Mouse (Mus musculus) midbrain, embryonic 15.5 days (tissue): ENCODE results near the gene Gm49342. TPM values are rescaled to one million over a fixed set of nuclear protein-coding genes. Genes with fewer than 3 reads are reported as not detected.
"Not testable (repeated sequence)": the region's sequence is repeated elsewhere in the genome, so short reads cannot be mapped to it uniquely, and the experiment has no call there.

Experiments
- ATAC-seq: fragments of 200-750 bp; cut with Nextera tagmentation; replicated peaks from 2 replicates; pipeline ENCODE4 v1.8.0; 2017; ENCODE audit warnings: moderate TSS enrichment
- H3K27ac ChIP-seq: fragments of 300-500 bp; sonication (generic); 2 replicates; pipeline ENCODE4 v1.5.1; 2015; ENCODE audit warnings: mild to moderate bottlenecking, inconsistent platforms
- H3K27me3 ChIP-seq: fragments of 300-500 bp; sonication (generic); replicated peaks from 2 replicates; pipeline ENCODE4 v1.6.1; 2015; ENCODE audit warnings: inconsistent platforms
- H3K36me3 ChIP-seq: fragments of 300-500 bp; sonication (generic); replicated peaks from 2 replicates; pipeline ENCODE4 v1.6.1; 2015; ENCODE audit warnings: inconsistent platforms
- H3K4me1 ChIP-seq: fragments of 300-500 bp; sonication (generic); 2 replicates; pipeline ENCODE4 v1.6.1; 2015; ENCODE audit warnings: inconsistent platforms
- H3K4me2 ChIP-seq: fragments of 300-500 bp; sonication (generic); 2 replicates; pipeline ENCODE4 v1.6.1; 2015; ENCODE audit warnings: inconsistent platforms, mild to moderate bottlenecking, moderate library complexity
- H3K4me3 ChIP-seq: fragments of 300-500 bp; sonication (generic); 2 replicates; pipeline ENCODE4 v1.5.1; 2015; ENCODE audit warnings: mild to moderate bottlenecking, inconsistent platforms
- H3K9ac ChIP-seq: fragments of 300-500 bp; sonication (generic); 2 replicates; pipeline ENCODE4 v1.6.1; 2015; ENCODE audit warnings: mild to moderate bottlenecking, inconsistent platforms
- H3K9me3 ChIP-seq: fragments of 300-500 bp; sonication (generic); 2 replicates; pipeline ENCODE4 v1.6.1; 2016; ENCODE audit warnings: inconsistent platforms
- WGBS: fragments of 180-500 bp; shearing (Covaris S2); methylation state at CpG from one replicate; pipeline ENCODE4 v1.1.7; 2015; ENCODE audit warnings: mixed read lengths; 5-methylcytosine and 5-hydroxymethylcytosine counted together
- polyA plus RNA-seq: library from polyadenylated mRNA; unstranded; fragments of >200 nt; fragmentation: Nextera tagmentation; extraction: Ambion mirVana; gene quantifications from 2 replicates; pipeline ENCODE4 v1.2.1, GENCODE M21; 2015

The Gm49342 gene
- polyA plus RNA-seq, 1 experiment from 2014 or later: not detected

- H3K27me3 ChIP-seq, H3K27ac ChIP-seq, H3K9me3 ChIP-seq, ATAC-seq: not testable (repeated sequence)
- Histone ChIP-seq H3K4me3 (peak overlapping the region; percentile 64), H3K36me3 (peaks cover 17% of the 10 kb centered on the region), H3K4me2 (peak overlapping the region; percentile 76), H3K4me1 (peaks cover 30% of the 10 kb centered on the region), H3K9ac (peak overlapping the region; percentile 53; the same call in 1 of the 2 replicates)
- WGBS: 86% methylated on average over 1 of the region's 1 CpGs
Observed at GRCm38 (mm10) chr14:50923437-50923836, 20.9 kb upstream of the Gm49342 start.

GRCm38 (mm10) chr14:50924281-50925064 lies 19.8 kb upstream of the Gm49342 start, which contains the start of the genes Osgep and Apex1:
Osgep (minus strand) TSS chr14:50924893.
Apex1 (plus strand) TSS chr14:50924968.
- ATAC-seq: peak; percentile 97
- Histone ChIP-seq H3K4me2 (peak within 1 kb of the TSS; percentile 76), H3K27me3 (no peaks in the 10 kb centered on the region), H3K27ac (peak within 1 kb of the TSS; percentile 87), H3K9ac (peak within 1 kb of the TSS; percentile 62), H3K4me1 (peaks cover 35% of the 10 kb centered on the region), H3K4me3 (peak within 1 kb of the TSS; percentile 64), H3K36me3 (peaks cover 19% of the 10 kb centered on the region), H3K9me3 (no peaks in the 10 kb centered on the region)
- WGBS: under 1% methylated on average over 57 of the region's 57 CpGs

DNA sequence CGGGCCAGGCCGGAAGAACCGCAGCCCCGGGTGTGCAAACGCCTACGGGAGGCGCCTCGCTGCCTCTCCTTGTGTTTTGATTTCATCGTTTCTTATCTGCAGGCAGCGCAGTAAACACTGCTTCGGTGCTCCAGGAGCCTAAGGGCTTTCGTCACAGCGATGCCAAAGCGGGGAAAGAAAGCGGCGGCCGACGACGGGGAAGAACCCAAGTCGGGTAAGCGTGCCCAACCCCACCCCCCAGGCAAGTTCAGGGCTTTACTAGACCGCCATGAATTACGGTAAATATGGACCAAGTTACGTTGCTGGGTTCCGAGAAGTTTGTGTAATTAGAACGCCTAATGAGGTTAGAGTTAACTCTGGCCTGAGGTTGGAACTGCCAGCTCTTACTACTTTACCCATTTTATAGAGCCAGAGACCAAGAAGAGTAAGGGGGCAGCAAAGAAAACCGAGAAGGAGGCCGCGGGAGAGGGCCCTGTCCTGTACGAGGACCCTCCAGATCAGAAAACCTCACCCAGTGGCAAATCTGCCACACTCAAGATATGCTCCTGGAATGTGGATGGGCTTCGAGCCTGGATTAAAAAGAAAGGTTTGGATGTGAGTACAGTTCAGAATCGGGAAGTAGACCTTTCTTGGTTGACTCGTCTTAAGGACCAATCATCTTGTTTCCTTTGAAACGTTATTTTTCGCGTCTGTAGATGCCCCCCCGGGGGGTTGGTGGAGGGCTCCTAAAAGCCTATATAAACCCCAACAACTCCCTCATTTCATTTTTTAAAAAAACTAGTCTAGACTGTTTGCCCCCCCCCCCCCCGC lies 19.0 kb upstream of the Gm49342 start:
- H3K4me1 ChIP-seq: peaks cover 43% of the 10 kb centered on the region
- H3K9ac ChIP-seq: peak overlapping the region; percentile 62
- WGBS: under 1% methylated on average over 38 of the region's 38 CpGs
- H3K9me3 ChIP-seq: no peaks in the 10 kb centered on the region
- peak overlapping the region; percentile 87 for H3K27ac ChIP-seq
- peak overlapping the region; percentile 76 for H3K4me2 ChIP-seq
- no peaks in the 10 kb centered on the region for H3K27me3 ChIP-seq
- H3K4me3 ChIP-seq: peak overlapping the region; percentile 64
- peak; percentile 48 for ATAC-seq
- peaks cover 19% of the 10 kb centered on the region for H3K36me3 ChIP-seq

GRCm38 (mm10) chr14:50927366-50927765 lies 17.0 kb upstream of the Gm49342 start:
- peaks cover 19% of the 10 kb centered on the region for H3K36me3 ChIP-seq
- no peak overlapping the region for H3K4me3 ChIP-seq
- no peaks in the 10 kb centered on the region for H3K9me3 ChIP-seq
- WGBS: 74% methylated on average over 3 of the region's 3 CpGs
- no peak overlapping the region for H3K9ac ChIP-seq
- no peak for ATAC-seq
- H3K27ac ChIP-seq: no peak overlapping the region
- peaks cover 50% of the 10 kb centered on the region for H3K4me1 ChIP-seq
- no peak overlapping the region for H3K4me2 ChIP-seq
- H3K27me3 ChIP-seq: no peaks in the 10 kb centered on the region

DNA sequence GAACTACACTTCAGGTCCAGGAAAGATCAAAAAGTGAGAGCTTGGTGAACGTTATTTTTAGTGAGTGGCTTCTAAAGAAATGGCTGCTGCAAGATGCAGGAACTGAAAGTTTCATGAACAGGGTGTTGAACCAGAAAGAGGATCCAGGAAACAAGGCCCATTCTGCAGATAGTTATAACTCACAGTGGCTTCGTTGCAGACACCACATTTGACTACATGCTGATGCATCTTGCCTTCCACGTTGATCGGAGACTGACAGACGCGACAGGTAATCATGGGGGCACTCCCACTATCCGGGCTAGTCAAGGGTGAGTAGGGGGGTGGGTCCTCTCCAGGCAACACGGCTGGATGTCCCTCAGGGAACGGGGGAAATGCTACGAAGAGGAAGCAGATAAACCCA lies 14.4 kb upstream of the Gm49342 start:
- H3K4me1 ChIP-seq: peaks cover 42% of the 10 kb centered on the region
- H3K9me3 ChIP-seq: no peaks in the 10 kb centered on the region
- H3K9ac ChIP-seq: peak overlapping the region; percentile 93
- H3K4me3 ChIP-seq: peak overlapping the region; percentile 88
- peak overlapping the region; percentile 82 for H3K27ac ChIP-seq
- no peaks in the 10 kb centered on the region for H3K27me3 ChIP-seq
- no peak for ATAC-seq
- 16% methylated on average over 10 of the region's 10 CpGs for WGBS
- peaks cover 19% of the 10 kb centered on the region for H3K36me3 ChIP-seq
- H3K4me2 ChIP-seq: peak overlapping the region; percentile 78

- H3K9ac ChIP-seq: peak overlapping the region; percentile 93
- WGBS: under 1% methylated on average over 38 of the region's 38 CpGs
- peak overlapping the region; percentile 82 for H3K27ac ChIP-seq
- H3K4me1 ChIP-seq: peaks cover 42% of the 10 kb centered on the region
- peak overlapping the region; percentile 78 for H3K4me2 ChIP-seq
- H3K27me3 ChIP-seq: no peaks in the 10 kb centered on the region
- peak; percentile 60 for ATAC-seq
- peaks cover 19% of the 10 kb centered on the region for H3K36me3 ChIP-seq
- peak overlapping the region; percentile 88 for H3K4me3 ChIP-seq
- H3K9me3 ChIP-seq: no peaks in the 10 kb centered on the region
Observed at GRCm38 (mm10) chr14:50930377-50930753, 14.0 kb upstream of the Gm49342 start.

GRCm38 (mm10) chr14:50930754-50931492 lies 13.4 kb upstream of the Gm49342 start, which contains the start of the genes Pip4p1 and Pnp:
Pip4p1 (minus strand) TSS chr14:50930856.
Pnp (plus strand) TSS chr14:50931082.
- no peaks in the 10 kb centered on the region for H3K9me3 ChIP-seq
- ATAC-seq: peak; percentile 100
- H3K27me3 ChIP-seq: no peaks in the 10 kb centered on the region
- peak within 1 kb of the TSS; percentile 78 for H3K4me2 ChIP-seq
- peak within 1 kb of the TSS; percentile 93 for H3K9ac ChIP-seq
- H3K36me3 ChIP-seq: peaks cover 19% of the 10 kb centered on the region
- WGBS: under 1% methylated on average over 66 of the region's 68 CpGs
- peak within 1 kb of the TSS; percentile 88 for H3K4me3 ChIP-seq
- peak within 1 kb of the TSS; percentile 84 for H3K27ac ChIP-seq
- peaks cover 37% of the 10 kb centered on the region for H3K4me1 ChIP-seq

GRCm38 (mm10) chr14:50931493-50932020 lies 12.8 kb upstream of the Gm49342 start:
- H3K27ac ChIP-seq: peak overlapping the region; percentile 84
- no peaks in the 10 kb centered on the region for H3K9me3 ChIP-seq
- WGBS: 12% methylated on average over 12 of the region's 12 CpGs
- peak overlapping the region; percentile 61 for H3K4me2 ChIP-seq
- H3K9ac ChIP-seq: peak overlapping the region; percentile 40
- no peaks in the 10 kb centered on the region for H3K27me3 ChIP-seq
- H3K36me3 ChIP-seq: peaks cover 13% of the 10 kb centered on the region
- peak overlapping the region; percentile 88 for H3K4me3 ChIP-seq
- H3K4me1 ChIP-seq: peaks cover 31% of the 10 kb centered on the region
- ATAC-seq: no peak

GRCm38 (mm10) chr14:50936649-50937048 lies 7.7 kb upstream of the Gm49342 start:
- 57% methylated on average over 1 of the region's 1 CpGs for WGBS
- Histone ChIP-seq H3K9ac (no peak overlapping the region), H3K9me3 (no peaks in the 10 kb centered on the region)

GRCm38 (mm10) chr14:50938119-50938908 lies 6.0 kb upstream of the Gm49342 start:
- Histone ChIP-seq H3K9me3 (no peaks in the 10 kb centered on the region), H3K27me3 (no peaks in the 10 kb centered on the region), H3K27ac (no peak overlapping the region), H3K4me1 (no peaks in the 10 kb centered on the region), H3K9ac (no peak overlapping the region), H3K36me3 (no peaks in the 10 kb centered on the region), H3K4me2 (no peak overlapping the region), H3K4me3 (no peak overlapping the region)
- 82% methylated on average over 3 of the region's 3 CpGs for WGBS
- no peak for ATAC-seq

More at GRCm38 (mm10) chr14:50936649-50937048, 7.7 kb upstream of the Gm49342 start:
- H3K27me3 ChIP-seq: no peaks in the 10 kb centered on the region
- H3K4me2 ChIP-seq: no peak overlapping the region
- no peak for ATAC-seq
- no peak overlapping the region for H3K27ac ChIP-seq
- H3K4me1 ChIP-seq: peaks cover 5% of the 10 kb centered on the region
- H3K36me3 ChIP-seq: no peaks in the 10 kb centered on the region
- no peak overlapping the region for H3K4me3 ChIP-seq

GRCm38 (mm10) chr14:50938940-50939339 lies 5.4 kb upstream of the Gm49342 start:
- Histone ChIP-seq H3K4me1 (peaks cover 2% of the 10 kb centered on the region), H3K4me2 (no peak overlapping the region), H3K27me3 (no peaks in the 10 kb centered on the region), H3K4me3 (no peak overlapping the region), H3K9me3 (no peaks in the 10 kb centered on the region), H3K27ac (no peak overlapping the region), H3K9ac (no peak overlapping the region), H3K36me3 (no peaks in the 10 kb centered on the region)
- WGBS: 35% methylated on average over 2 of the region's 2 CpGs
- ATAC-seq: no peak
